Mouse (Mus musculus): ENCODE measurements at regions not wholly inside any gene's neighbourhood (a gene's known extent, or its start where the extent isn't known, plus 50 kb on each side); places are given as distances from the start of the nearest gene placed in this dataset.

DNA sequence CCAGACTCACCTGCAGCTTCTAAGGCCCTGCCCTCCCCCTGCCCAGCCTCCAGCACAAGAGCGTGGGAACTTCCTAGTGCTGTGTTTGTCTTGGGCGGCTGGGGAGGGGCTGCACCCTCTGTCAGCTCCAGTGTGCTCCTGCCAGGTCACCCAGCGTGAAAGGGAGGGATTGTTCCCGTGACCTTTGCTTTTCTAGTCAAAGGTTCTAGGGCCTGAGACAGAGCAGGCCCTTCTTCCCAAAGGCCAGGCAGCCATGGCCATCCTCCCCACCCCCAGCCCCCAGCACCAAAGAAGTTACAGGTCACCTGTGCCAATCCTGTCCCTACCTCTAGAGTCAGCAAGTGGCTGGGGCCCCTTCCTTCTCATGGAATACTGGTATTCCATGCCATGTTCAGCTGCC is 80.7 kb downstream of the 1810010D01Rik start:
- Histone ChIP-seq H3K9me3 (replicated peaks; ENCODE audit: low read length) (peaks cover 7% of the 10 kb centered on the region), H3K4me3 (replicated peaks in 1 of 3; ENCODE audit: low read depth in 2 of 3, low read length in 2 of 3, poor library complexity in 1 of 3) (no peak overlapping the region), H3K4me2 (ENCODE audit: insufficient read depth, low read depth, poor library complexity, severe bottlenecking) (no peak overlapping the region), H3K27ac (ENCODE audit: insufficient read depth, low read depth) (no peak overlapping the region), H3K9ac (ENCODE audit: insufficient read depth, low read depth) (no peak overlapping the region), H3K36me3 (replicated peaks in 1 of 2; ENCODE audit: control insufficient read depth in 1 of 2, insufficient read depth in 1 of 2, low read length in 1 of 2) (no peaks in the 10 kb centered on the region), H3K27me3 (replicated peaks) (peaks cover 69% of the 10 kb centered on the region), H3K79me2 (replicated peaks; ENCODE audit: control insufficient read depth, extremely low read depth, insufficient read depth, poor library complexity, severe bottlenecking) (no peaks in the 10 kb centered on the region), H3K4me1 (ENCODE audit: control insufficient read depth in 1 of 2, insufficient read depth in 2 of 2) (peaks cover 0 to 3% of the 10 kb centered on the region in 2 experiments; a peak in 1 of 4 replicates)
- TF ChIP-seq CHD1 (IDR thresholded peaks at IDR 0.05; ENCODE audit: low read depth, low read length) (no peak), NRF1 (IDR thresholded peaks at IDR 0.05; ENCODE audit: low read depth, low read length) (no peak), JUN (IDR thresholded peaks at IDR 0.05; ENCODE audit: insufficient read depth, low read depth, low read length) (no peak), IRF4 (IDR thresholded peaks at IDR 0.05; ENCODE audit: low read depth, low read length) (no peak), BHLHE40 (IDR thresholded peaks at IDR 0.05; ENCODE audit: low read depth, low read length) (no peak)
- dilution Hi-C loops (cut with MboI; ENCODE audit: extremely low pct_ligation_motif_present, extremely low pct_unique_long_range_greater_than_20kb, low sequenced_read_pairs) = no loop called here
- no peak for DNase-seq (ENCODE audit: extremely low read depth)
- in situ Hi-C loops (cut with MboI; ENCODE audit: low pct_ligation_motif_present, low pct_unique_long_range_greater_than_20kb, low sequenced_read_pairs) = no loop called here

GRCm38 (mm10) chr7:145123996-145124601 is 83.8 kb downstream of the 1810010D01Rik start:
- peaks cover 72% of the 10 kb centered on the region for H3K27me3 ChIP-seq (replicated peaks)
- H3K36me3 ChIP-seq (replicated peaks in 1 of 2; ENCODE audit: control insufficient read depth in 1 of 2, insufficient read depth in 1 of 2, low read length in 1 of 2) = no peaks in the 10 kb centered on the region
- peaks cover 7% of the 10 kb centered on the region for H3K9me3 ChIP-seq (replicated peaks; ENCODE audit: low read length)
- H3K4me3 ChIP-seq (replicated peaks in 1 of 3; ENCODE audit: low read depth in 2 of 3, low read length in 2 of 3, poor library complexity in 1 of 3) = no peak overlapping the region
- dilution Hi-C loops (cut with MboI; ENCODE audit: extremely low pct_ligation_motif_present, extremely low pct_unique_long_range_greater_than_20kb, low sequenced_read_pairs) = no loop called here
- H3K27ac ChIP-seq (ENCODE audit: insufficient read depth, low read depth) = no peak overlapping the region
- H3K79me2 ChIP-seq (replicated peaks; ENCODE audit: control insufficient read depth, extremely low read depth, insufficient read depth, poor library complexity, severe bottlenecking) = no peaks in the 10 kb centered on the region
- no peak overlapping the region for H3K4me2 ChIP-seq (ENCODE audit: insufficient read depth, low read depth, poor library complexity, severe bottlenecking)
- no peak for DNase-seq (ENCODE audit: extremely low read depth)
- TF ChIP-seq NELFE (IDR thresholded peaks at IDR 0.05; ENCODE audit: low read depth, low read length) (no peak), MAX (IDR thresholded peaks at IDR 0.05; ENCODE audit: low read length) (no peak), MEF2A (IDR thresholded peaks at IDR 0.05; ENCODE audit: borderline replicate concordance, low read depth, low read length) (no peak), MAFK (IDR thresholded peaks at IDR 0.05; ENCODE audit: insufficient replicate concordance, low read length) (no peak), USF2 (conservative IDR thresholded peaks at IDR 0.05; ENCODE audit: low read depth, low read length) (no peak), POLR2A (IDR thresholded peaks at IDR 0.05; ENCODE audit: low read depth, low read length) (no peak), CTCF (conservative IDR thresholded peaks at IDR 0.05 in 1 of 2, IDR thresholded peaks at IDR 0.05 in 1 of 2; ENCODE audit: low read depth in 2 of 2, low read length in 2 of 2) (no peak), ELF1 (IDR thresholded peaks at IDR 0.05; ENCODE audit: low read depth, low read length) (no peak), ZKSCAN1 (IDR thresholded peaks at IDR 0.05; ENCODE audit: borderline replicate concordance, low read depth, low read length) (no peak), ZMIZ1 (IDR thresholded peaks at IDR 0.05; ENCODE audit: low read depth, low read length) (no peak), RAD21 (IDR thresholded peaks at IDR 0.05; ENCODE audit: low read depth, low read length) (no peak), MAZ (IDR thresholded peaks at IDR 0.05; ENCODE audit: low read depth, low read length) (no peak), KAT2A (IDR thresholded peaks at IDR 0.05; ENCODE audit: insufficient replicate concordance, low read length) (no peak), SIN3A (IDR thresholded peaks at IDR 0.05; ENCODE audit: low read length) (no peak), RCOR1 (conservative IDR thresholded peaks at IDR 0.05; ENCODE audit: low read depth, low read length) (no peak)
- no peak overlapping the region for H3K9ac ChIP-seq (ENCODE audit: insufficient read depth, low read depth)
- H3K4me1 ChIP-seq (ENCODE audit: control insufficient read depth in 1 of 2, insufficient read depth in 2 of 2) = no peaks in the 10 kb centered on the region
- in situ Hi-C loops (cut with MboI; ENCODE audit: low pct_ligation_motif_present, low pct_unique_long_range_greater_than_20kb, low sequenced_read_pairs) = no loop called here
